16 mouse cellular contexts compared by ENCODE assay signal in genomic region chr7:129810565-129810964, GRCm38 (mm10).
DNase-seq lines count a peak whose midpoint lies in the region; ATAC-seq and TF ChIP-seq lines count a peak whose summit lies in the region.
"Had no signal": no experiment of that assay in that cellular context is flagged by ENCODE, and none has a peak within 500 bp of the region (broad histone marks: within the 10 kb centered on the region; RNA-seq: fewer than 3 reads in every experiment).

No protein-coding gene starts in this region.

- H3K27me3 ChIP-seq in heart, embryonic 12.5 days (replicated peaks), result no peaks in the 10 kb centered on the region
- no peaks in the 10 kb centered on the region for H3K27me3 ChIP-seq in kidney, embryonic 16.5 days (ENCODE audit: insufficient read depth, low read length)
- H3K27me3 ChIP-seq in kidney, adult 2 months (replicated peaks; ENCODE audit: control insufficient read depth, insufficient read depth, low read length), result no peaks in the 10 kb centered on the region
- no peaks in the 10 kb centered on the region for H3K27me3 ChIP-seq in stomach, embryonic 14.5 days (ENCODE audit: control insufficient read depth, insufficient read depth, low read length)
- H3K27me3 ChIP-seq: liver, embryonic 12.5 days; neural tube, embryonic 12.5 days had no signal

- no peak for ATAC-seq in heart, embryonic 12.5 days (ENCODE audit: insufficient number of reproducible peaks, low FRiP score)
- peak; percentile 46; the same call in 1 of the 2 replicates for ATAC-seq in kidney, embryonic 16.5 days (ENCODE audit: low FRiP score, low TSS enrichment)
- 0 out of 2 replicates have a peak, but pooled peaks have one; percentile 23 for ATAC-seq in stomach, embryonic 14.5 days (ENCODE audit: insufficient number of reproducible peaks, insufficient read depth, low FRiP score, low read depth)
- ATAC-seq: forebrain, embryonic 16.5 days; hindbrain, postnatal 0 days; liver, embryonic 12.5 days had no signal

- TF ChIP-seq POLR2A in kidney, adult 2 months (IDR thresholded peaks at IDR 0.05; ENCODE audit: low read depth, low read length), result no peak
- TF ChIP-seq POLR2A in cortical plate, adult 2 months (IDR thresholded peaks at IDR 0.05; ENCODE audit: extremely low read depth, insufficient read depth, low read length), result no peak

- DNase-seq in heart, adult 9 months (ENCODE audit: low spot score in 2 of 2), result no peak
- DNase-seq in kidney, adult 2 months, result no peak
- DNase-seq in frontal cortex, postnatal 10 days (ENCODE audit: low spot score in 2 of 2), result no peak
- DNase-seq: adrenal gland, adult 2 months; cerebellum, postnatal 14 days; kidney, postnatal 25 days; spleen, adult 18-20 months; thymus, postnatal 36 days had no signal

- no peak for TF ChIP-seq CTCF in kidney, adult 2 months (conservative IDR thresholded peaks at IDR 0.05; ENCODE audit: insufficient read depth, insufficient read length, low read depth, low read length)
- no peak for TF ChIP-seq CTCF in cortical plate, adult 2 months (IDR thresholded peaks at IDR 0.05; ENCODE audit: extremely low read depth, insufficient read depth, low read length)

- WGBS in heart, embryonic 12.5 days, result 54% methylated on average over 4 of the region's 4 CpGs
- WGBS in kidney, embryonic 16.5 days, result 34% methylated on average over 4 of the region's 4 CpGs
- WGBS in kidney, adult 2 months, result 58% methylated on average over 4 of the region's 4 CpGs
- 23% methylated on average over 4 of the region's 4 CpGs for WGBS in stomach, embryonic 14.5 days

- H3K9me3 ChIP-seq in heart, embryonic 12.5 days (replicated peaks), result no peaks in the 10 kb centered on the region
- H3K9me3 ChIP-seq in kidney, embryonic 16.5 days (ENCODE audit: low read length), result no peaks in the 10 kb centered on the region
- no peaks in the 10 kb centered on the region for H3K9me3 ChIP-seq in stomach, embryonic 14.5 days (ENCODE audit: control insufficient read depth, low read depth, low read length)
- H3K9me3 ChIP-seq: liver, embryonic 12.5 days; neural tube, embryonic 12.5 days had no signal

- H3K9ac ChIP-seq in heart, embryonic 12.5 days, result no peak overlapping the region
- H3K9ac ChIP-seq in kidney, embryonic 16.5 days (replicated peaks; ENCODE audit: low read length), result no peak overlapping the region
- no peak overlapping the region for H3K9ac ChIP-seq in stomach, embryonic 14.5 days (replicated peaks; ENCODE audit: low read depth, low read length)
- H3K9ac ChIP-seq: liver, embryonic 12.5 days; neural tube, embryonic 12.5 days had no signal

- no peak overlapping the region for H3K4me2 ChIP-seq in heart, embryonic 12.5 days
- no peak overlapping the region for H3K4me2 ChIP-seq in kidney, embryonic 16.5 days (replicated peaks; ENCODE audit: low read depth, low read length)
- H3K4me2 ChIP-seq in stomach, embryonic 14.5 days (replicated peaks; ENCODE audit: low read depth, low read length), result no peak overlapping the region
- H3K4me2 ChIP-seq: liver, embryonic 12.5 days; neural tube, embryonic 12.5 days had no signal

- H3K27ac ChIP-seq in heart, embryonic 12.5 days (ENCODE audit: poor library complexity, severe bottlenecking), result peak overlapping the region; percentile 13; the same call in 1 of the 2 replicates
- no peak overlapping the region for H3K27ac ChIP-seq in kidney, embryonic 16.5 days (ENCODE audit: low read length)
- H3K27ac ChIP-seq in kidney, adult 2 months (ENCODE audit: insufficient read depth, low read depth, low read length), result no peak overlapping the region
- H3K27ac ChIP-seq in cortical plate, adult 2 months (ENCODE audit: insufficient read depth, low read length), result 0 out of 2 replicates have a peak overlapping the region, but pooled peaks have one; percentile 29
- peak overlapping the region; percentile 76; the same call in 1 of the 2 replicates for H3K27ac ChIP-seq in stomach, embryonic 14.5 days (ENCODE audit: low read length)
- H3K27ac ChIP-seq: hindbrain, postnatal 0 days; liver, embryonic 12.5 days; neural tube, embryonic 12.5 days had no signal

- H3K4me1 ChIP-seq in heart, embryonic 12.5 days (replicated peaks), result 0 out of 2 replicates have a peak, but pooled peaks cover 10% of the 10 kb centered on the region
- peaks cover 19% of the 10 kb centered on the region; the same call in 1 of the 2 replicates for H3K4me1 ChIP-seq in kidney, embryonic 16.5 days (ENCODE audit: insufficient read depth, low read length)
- H3K4me1 ChIP-seq in kidney, adult 2 months (ENCODE audit: control insufficient read depth, insufficient read depth, low read length), result no peaks in the 10 kb centered on the region
- peaks cover 2% of the 10 kb centered on the region for H3K4me1 ChIP-seq in cortical plate, adult 2 months (ENCODE audit: control insufficient read depth, insufficient read depth, low read length)
- 0 out of 2 replicates have a peak, but pooled peaks cover 5% of the 10 kb centered on the region for H3K4me1 ChIP-seq in stomach, embryonic 14.5 days (ENCODE audit: control insufficient read depth, insufficient read depth, low read length)
- H3K4me1 ChIP-seq: liver, embryonic 12.5 days; neural tube, embryonic 12.5 days had no signal

- H3K36me3 ChIP-seq in heart, embryonic 12.5 days, result no peaks in the 10 kb centered on the region
- no peaks in the 10 kb centered on the region for H3K36me3 ChIP-seq in kidney, embryonic 16.5 days (ENCODE audit: insufficient read depth, low read length)
- no peaks in the 10 kb centered on the region for H3K36me3 ChIP-seq in kidney, adult 2 months (ENCODE audit: control insufficient read depth, insufficient read depth, low read length)
- no peaks in the 10 kb centered on the region for H3K36me3 ChIP-seq in stomach, embryonic 14.5 days (ENCODE audit: control insufficient read depth, insufficient read depth, low read length)
- H3K36me3 ChIP-seq: liver, embryonic 12.5 days; neural tube, embryonic 12.5 days had no signal

- H3K4me3 ChIP-seq in heart, embryonic 12.5 days, result no peak overlapping the region
- H3K4me3 ChIP-seq in kidney, embryonic 16.5 days (ENCODE audit: low read length), result no peak overlapping the region
- H3K4me3 ChIP-seq in kidney, adult 2 months (ENCODE audit: insufficient read depth, low read depth, low read length), result no peak overlapping the region
- H3K4me3 ChIP-seq in cortical plate, adult 2 months (ENCODE audit: insufficient read depth, low read length), result no peak overlapping the region
- no peak overlapping the region for H3K4me3 ChIP-seq in stomach, embryonic 14.5 days (ENCODE audit: low read depth, low read length)
- H3K4me3 ChIP-seq: liver, embryonic 12.5 days; neural tube, embryonic 12.5 days had no signal

Comparison
In these comparisons a context has a peak if more than half of its experiments do, and no peak if none do; other contexts are left out.
1. H3K27ac ChIP-seq: peak in heart, embryonic 12.5 days (single experiment), cortical plate, adult 2 months (single experiment) and stomach, embryonic 14.5 days (single experiment); none in kidney, embryonic 16.5 days (single experiment) and kidney, adult 2 months (single experiment).